Comparison of ENCODE assay signal across 9 mouse cellular contexts in the genomic region with DNA sequence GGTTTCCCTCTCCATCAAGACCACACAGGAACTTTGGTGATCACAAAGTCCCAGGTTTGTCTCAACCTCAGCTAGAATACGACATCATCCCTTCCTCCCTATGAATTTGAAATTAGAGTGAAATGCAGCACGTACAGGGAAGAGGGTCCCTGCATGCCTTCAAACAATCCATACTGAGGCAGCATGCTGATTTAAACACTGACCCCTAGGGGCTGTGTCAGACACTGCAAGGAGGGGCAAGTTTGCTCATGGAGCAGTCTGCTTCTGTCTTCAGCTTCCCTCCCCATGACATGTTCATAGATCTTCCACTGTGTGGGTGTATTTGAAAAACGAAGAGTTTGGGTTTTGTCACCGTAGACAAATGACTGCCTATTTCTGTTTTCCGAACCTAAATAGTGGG.
DNase-seq lines count a peak whose midpoint lies in the region; ATAC-seq and TF ChIP-seq lines count a peak whose summit lies in the region.
"Had no signal": no experiment of that assay in that cellular context is flagged by ENCODE, and none has a peak within 500 bp of the region (broad histone marks: within the 10 kb centered on the region; RNA-seq: fewer than 3 reads in every experiment).

No protein-coding gene starts in this region.

- no peak overlapping the region for H3K4me2 ChIP-seq in forebrain, postnatal 0 days (ENCODE audit: low read depth)
- no peak overlapping the region for H3K4me2 ChIP-seq in forebrain, embryonic 13.5 days
- H3K4me2 ChIP-seq: embryonic facial prominence, embryonic 15.5 days had no signal

- WGBS in forebrain, postnatal 0 days, result 54% methylated on average over 5 of the region's 5 CpGs
- WGBS in forebrain, embryonic 13.5 days, result 52% methylated on average over 5 of the region's 5 CpGs
- 51% methylated on average over 5 of the region's 5 CpGs for WGBS in lung, adult 2 months

- H3K9ac ChIP-seq in forebrain, postnatal 0 days, result no peak overlapping the region
- H3K9ac ChIP-seq in forebrain, embryonic 13.5 days, result no peak overlapping the region
- H3K9ac ChIP-seq: embryonic facial prominence, embryonic 15.5 days had no signal

- H3K36me3 ChIP-seq in forebrain, postnatal 0 days (ENCODE audit: insufficient read depth), result no peaks in the 10 kb centered on the region
- H3K36me3 ChIP-seq in forebrain, embryonic 13.5 days (ENCODE audit: poor library complexity, severe bottlenecking), result no peaks in the 10 kb centered on the region
- H3K36me3 ChIP-seq: embryonic facial prominence, embryonic 15.5 days had no signal

- no peaks in the 10 kb centered on the region for H3K27me3 ChIP-seq in forebrain, postnatal 0 days (ENCODE audit: insufficient read depth, low read length)
- H3K27me3 ChIP-seq in forebrain, embryonic 13.5 days, result no peaks in the 10 kb centered on the region
- H3K27me3 ChIP-seq: embryonic facial prominence, embryonic 15.5 days had no signal

- TF ChIP-seq POLR2A in lung, adult 2 months (IDR thresholded peaks at IDR 0.05; ENCODE audit: borderline replicate concordance, extremely low read depth, low read depth, low read length), result no peak

- no peak overlapping the region for H3K4me3 ChIP-seq in forebrain, postnatal 0 days (ENCODE audit: low read depth, low read length)
- no peak overlapping the region for H3K4me3 ChIP-seq in forebrain, embryonic 13.5 days
- no peak overlapping the region for H3K4me3 ChIP-seq in lung, adult 2 months (replicated peaks; ENCODE audit: extremely low read depth, low read depth, low read length)
- H3K4me3 ChIP-seq: embryonic facial prominence, embryonic 15.5 days had no signal

- DNase-seq in forebrain, postnatal 0 days, result no peak
- peak; percentile 13 for DNase-seq in lung, adult 2 months
- no peak for DNase-seq in lung, postnatal 4 days
- DNase-seq in adipocyte (ENCODE audit: low spot score), result peak; percentile 12
- DNase-seq in lung, postnatal 14 days, result peak; percentile 17
- no peak for DNase-seq in cerebellum, adult 11-12 months

- peak; percentile 60 for TF ChIP-seq CTCF in forebrain, postnatal 0 days (IDR thresholded peaks at IDR 0.05; ENCODE audit: low read depth)
- TF ChIP-seq CTCF in lung, adult 2 months (IDR thresholded peaks at IDR 0.05; ENCODE audit: insufficient read depth, low read length), result peak; percentile 73

- no peaks in the 10 kb centered on the region for H3K9me3 ChIP-seq in forebrain, postnatal 0 days (ENCODE audit: low read length)
- no peaks in the 10 kb centered on the region for H3K9me3 ChIP-seq in forebrain, embryonic 13.5 days (replicated peaks)
- H3K9me3 ChIP-seq: embryonic facial prominence, embryonic 15.5 days had no signal

- no peak for ATAC-seq in forebrain, postnatal 0 days
- no peak for ATAC-seq in forebrain, embryonic 13.5 days
- no peak for ATAC-seq in erythroid progenitor cell, adult 5-6 weeks (replicated peaks; ENCODE audit: low FRiP score, poor library complexity, severe bottlenecking)

- no peak overlapping the region for H3K27ac ChIP-seq in forebrain, postnatal 0 days (ENCODE audit: low read depth, low read length)
- H3K27ac ChIP-seq in forebrain, embryonic 13.5 days, result no peak overlapping the region
- H3K27ac ChIP-seq: embryonic facial prominence, embryonic 15.5 days had no signal

- H3K4me1 ChIP-seq in forebrain, postnatal 0 days (ENCODE audit: insufficient read depth), result no peaks in the 10 kb centered on the region
- H3K4me1 ChIP-seq in forebrain, embryonic 13.5 days, result peaks cover 9% of the 10 kb centered on the region
- no peaks in the 10 kb centered on the region for H3K4me1 ChIP-seq in lung, adult 2 months (ENCODE audit: control insufficient read depth, insufficient read depth, low read length)
- H3K4me1 ChIP-seq: embryonic facial prominence, embryonic 15.5 days had no signal

Comparison
In these comparisons a context has a peak if more than half of its experiments do, and no peak if none do; other contexts are left out.
1. DNase-seq: peak in lung, adult 2 months (single experiment), adipocyte (single experiment) and lung, postnatal 14 days (single experiment); none in forebrain, postnatal 0 days (single experiment), lung, postnatal 4 days (0 of 2) and cerebellum, adult 11-12 months (single experiment).